Mouse (Mus musculus) frontal cortex, postnatal 14 days (tissue): Measurements from ENCODE around the gene Zfp827.

ENCODE experiments used
- DNase-seq, 2 experiments: peaks; one replicate each; pipeline ENCODE4 v3.0.0; 2022; ENCODE audit warnings: low spot score in 2 of 2

Zfp827 gene

GRCm38 (mm10) chr8:79211630-79212029 is 183.4 kb downstream of the Zfp827 start:
- no peak for DNase-seq

- no peak for DNase-seq
These were observed 194.0 kb downstream of the Zfp827 start for GRCm38 (mm10) chr8:79222106-79222751.

- DNase-seq = no peak
These were observed 194.5 kb downstream of the Zfp827 start for GRCm38 (mm10) chr8:79222752-79223141.

- no peak for DNase-seq
These were observed 196.1 kb downstream of the Zfp827 start for GRCm38 (mm10) chr8:79224363-79224762.

- DNase-seq = no peak
These were observed 197.3 kb downstream of the Zfp827 start for GRCm38 (mm10) chr8:79225586-79225985.

GRCm38 (mm10) chr8:79226046-79226445 is 197.8 kb downstream of the Zfp827 start:
- no peak for DNase-seq

GRCm38 (mm10) chr8:79227194-79227593 is 199.0 kb downstream of the Zfp827 start:
- DNase-seq = no peak

GRCm38 (mm10) chr8:79227916-79228315 is 199.7 kb downstream of the Zfp827 start:
- no peak for DNase-seq

- no peak for DNase-seq
These were observed 201.1 kb downstream of the Zfp827 start for GRCm38 (mm10) chr8:79229266-79229888.

- no peak for DNase-seq
These were observed 211.1 kb downstream of the Zfp827 start for GRCm38 (mm10) chr8:79239320-79239719.

- no peak for DNase-seq
These were observed 211.8 kb downstream of the Zfp827 start for GRCm38 (mm10) chr8:79239996-79240395.
